Mouse (Mus musculus) lung, postnatal 10 days (tissue): ENCODE results near the gene Hvcn1.
"Not testable (repeated sequence)": the region's sequence is repeated elsewhere in the genome, so short reads cannot be mapped to it uniquely, and the experiment has no call there.

Experiments
- DNase-seq: peaks from one replicate; pipeline ENCODE4 v3.0.0; 2021

Hvcn1 gene

GRCm38 (mm10) chr5:122204180-122204579 lies 2.4 kb upstream of the Hvcn1 start:
- DNase-seq, result no peak

- DNase-seq, result no peak
Observed at GRCm38 (mm10) chr5:122208909-122209308, 2.3 kb downstream of the Hvcn1 start.

GRCm38 (mm10) chr5:122209591-122210368 lies 3.2 kb downstream of the Hvcn1 start:
- peak; percentile 68 for DNase-seq

GRCm38 (mm10) chr5:122210890-122211289 lies 4.3 kb downstream of the Hvcn1 start:
- DNase-seq, result no peak

- DNase-seq, result no peak
Observed at GRCm38 (mm10) chr5:122212125-122212524, 5.5 kb downstream of the Hvcn1 start.

GRCm38 (mm10) chr5:122212820-122213219 lies 6.2 kb downstream of the Hvcn1 start:
- DNase-seq, result not testable (repeated sequence)

GRCm38 (mm10) chr5:122213861-122214260 lies 7.3 kb downstream of the Hvcn1 start:
- DNase-seq, result no peak

GRCm38 (mm10) chr5:122217636-122218035 lies 11.0 kb downstream of the Hvcn1 start:
- DNase-seq, result no peak

- no peak for DNase-seq
Observed at GRCm38 (mm10) chr5:122218109-122218905, 11.7 kb downstream of the Hvcn1 start.

- no peak for DNase-seq
Observed at GRCm38 (mm10) chr5:122218928-122219327, 12.3 kb downstream of the Hvcn1 start.

- DNase-seq, result peak; percentile 41
Observed at GRCm38 (mm10) chr5:122219655-122220629, 13.3 kb downstream of the Hvcn1 start.

- no peak for DNase-seq
Observed at GRCm38 (mm10) chr5:122221085-122221484, 14.5 kb downstream of the Hvcn1 start.

GRCm38 (mm10) chr5:122224291-122224690 lies 17.7 kb downstream of the Hvcn1 start:
- no peak for DNase-seq

GRCm38 (mm10) chr5:122228271-122228765 lies 21.7 kb downstream of the Hvcn1 start:
- DNase-seq, result peak; percentile 27

GRCm38 (mm10) chr5:122228772-122229171 lies 22.2 kb downstream of the Hvcn1 start:
- DNase-seq, result peak; percentile 41

GRCm38 (mm10) chr5:122230816-122231215 lies 24.2 kb downstream of the Hvcn1 start:
- no peak for DNase-seq

GRCm38 (mm10) chr5:122231431-122231830 lies 24.8 kb downstream of the Hvcn1 start:
- no peak for DNase-seq

- DNase-seq, result no peak
Observed at GRCm38 (mm10) chr5:122232004-122232403, 25.4 kb downstream of the Hvcn1 start.

- DNase-seq, result no peak
Observed at GRCm38 (mm10) chr5:122233077-122233581, 26.5 kb downstream of the Hvcn1 start.

- peak; percentile 31 for DNase-seq
Observed at GRCm38 (mm10) chr5:122233695-122234094, 27.1 kb downstream of the Hvcn1 start.

GRCm38 (mm10) chr5:122234319-122235195 lies 28.0 kb downstream of the Hvcn1 start:
- DNase-seq, result no peak
